Mouse (Mus musculus): ENCODE measurements around the gene Slc35b3.

Slc35b3 gene

DNA sequence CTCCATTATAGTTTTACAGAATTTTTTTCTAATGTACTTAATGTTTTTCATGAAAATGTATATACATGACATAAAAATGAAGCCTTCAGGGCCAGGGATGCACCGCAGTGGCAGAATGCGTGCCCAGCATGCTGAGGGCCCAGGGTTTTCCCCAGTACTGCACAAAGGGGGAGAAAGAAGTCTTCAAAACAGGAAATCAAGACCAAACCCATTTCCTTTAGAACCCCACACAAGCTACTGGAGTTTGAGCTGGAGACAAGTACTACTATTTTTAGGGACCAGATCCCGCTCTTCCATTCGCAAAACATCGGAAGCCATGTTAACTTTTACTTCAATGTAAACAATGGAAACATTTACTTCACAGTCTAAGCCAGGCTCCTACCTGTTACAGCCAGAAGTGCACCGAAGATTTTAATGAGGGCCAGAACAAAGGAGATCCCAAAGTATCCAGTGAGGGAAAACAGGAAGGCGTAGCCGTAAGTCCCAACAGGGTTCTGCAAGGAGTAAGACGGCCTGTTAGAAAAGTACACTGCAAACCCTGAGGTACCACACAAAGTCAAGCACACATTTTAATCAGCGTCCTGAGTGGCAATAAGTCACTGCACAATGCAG lies 23.7 kb downstream of the Slc35b3 start:
- no peak for DNase-seq

DNA sequence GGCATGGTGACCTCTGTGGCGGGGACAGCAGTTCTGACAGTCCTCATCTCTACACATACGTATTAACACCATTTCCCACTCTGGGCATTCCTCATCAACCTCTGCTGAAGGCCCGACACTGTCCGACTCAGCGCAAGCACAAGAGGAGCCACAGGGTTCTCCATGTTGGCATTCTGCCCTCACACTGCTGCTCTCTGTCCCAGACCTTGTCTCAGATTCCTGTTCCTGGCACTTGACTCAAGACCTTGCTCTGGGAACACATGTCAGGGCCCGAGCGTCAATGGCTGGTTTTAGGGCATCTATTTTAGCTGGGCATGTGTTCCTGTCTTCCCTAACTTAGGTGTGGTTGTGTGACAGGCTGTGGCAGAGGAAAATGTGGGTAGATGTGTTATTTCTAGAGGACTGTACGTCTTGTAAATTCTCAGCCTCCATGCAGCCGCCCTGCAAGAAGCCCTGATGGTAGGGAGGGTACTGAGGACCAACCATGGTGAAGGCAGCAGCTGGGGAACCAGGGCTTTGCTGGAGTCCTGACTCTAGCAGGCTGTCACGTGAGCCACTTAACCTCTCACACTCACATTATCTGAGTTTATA lies 24.7 kb downstream of the Slc35b3 start:
- no peak for DNase-seq

DNA sequence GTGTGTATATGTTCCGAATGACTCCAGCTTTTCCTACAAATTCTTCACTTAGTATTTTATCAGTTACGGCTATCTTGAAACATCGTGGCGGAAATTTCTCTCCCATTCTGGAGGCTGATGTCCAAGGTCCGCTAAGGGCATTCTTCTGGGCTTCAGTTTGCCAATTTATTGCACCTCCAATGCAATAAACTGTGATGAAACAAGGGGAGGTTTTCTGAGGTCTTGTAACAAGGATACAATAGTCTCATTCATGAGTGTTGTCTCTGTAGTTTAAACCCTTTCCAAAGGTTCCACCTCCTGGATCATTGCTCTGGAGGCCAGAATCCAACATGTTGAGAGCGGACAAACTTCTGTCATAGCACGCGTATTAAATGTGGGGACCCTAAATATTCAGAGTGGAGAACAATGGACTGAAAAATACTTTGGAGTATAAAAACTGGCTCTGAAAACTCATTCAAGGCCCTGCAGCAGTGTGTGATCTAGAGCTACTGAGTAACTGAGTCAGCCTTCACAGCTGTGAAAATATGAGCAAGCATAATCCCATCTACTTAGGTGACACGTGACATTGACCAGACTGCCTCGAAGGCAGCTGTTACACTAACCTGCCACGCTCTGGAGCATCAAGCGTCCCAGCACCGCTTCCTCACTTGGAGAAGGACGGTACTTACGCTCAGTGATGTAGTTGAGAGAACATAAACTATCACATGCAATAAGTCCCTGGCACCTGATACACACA lies 30.7 kb downstream of the Slc35b3 start:
- no peak for DNase-seq

DNA sequence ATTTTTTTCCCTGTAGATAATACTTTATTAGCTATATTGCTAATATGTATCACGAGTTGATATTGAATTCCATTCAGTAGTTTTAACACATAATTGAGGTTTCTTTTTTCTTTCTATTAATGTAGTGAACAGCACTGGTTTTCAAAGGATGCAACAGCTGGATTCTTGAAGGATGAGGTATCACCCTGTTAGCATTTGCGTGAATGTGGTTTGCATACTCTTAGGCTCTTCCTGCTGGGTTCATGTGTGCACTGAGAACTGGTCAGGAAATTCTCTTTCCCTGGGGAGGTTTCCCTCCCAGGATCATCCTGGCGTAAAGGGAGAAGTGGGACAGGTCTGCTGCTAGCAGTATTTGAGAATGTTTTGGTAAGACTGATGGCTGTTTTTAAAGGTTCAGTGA lies 38.0 kb downstream of the Slc35b3 start:
- no peak for DNase-seq

DNA sequence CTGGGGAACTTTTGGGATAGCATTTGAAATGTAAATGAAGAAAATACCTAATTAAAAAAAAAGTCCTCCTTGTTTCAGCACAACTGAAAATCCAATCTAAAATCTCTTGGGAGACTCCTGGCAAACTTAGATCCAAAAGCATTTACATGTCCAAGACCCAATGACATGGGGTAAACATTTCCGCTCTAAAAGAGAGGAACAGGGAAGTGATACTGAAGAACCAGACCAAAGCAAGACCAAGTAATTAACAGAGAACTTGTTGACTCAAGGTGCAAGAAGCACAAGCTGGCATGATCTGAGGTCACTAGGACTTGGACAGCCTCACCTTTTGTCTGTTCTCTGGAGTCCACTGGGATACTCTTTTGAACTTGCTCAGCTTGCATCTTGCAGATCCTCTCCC lies 39.4 kb downstream of the Slc35b3 start:
- no peak for DNase-seq

DNA sequence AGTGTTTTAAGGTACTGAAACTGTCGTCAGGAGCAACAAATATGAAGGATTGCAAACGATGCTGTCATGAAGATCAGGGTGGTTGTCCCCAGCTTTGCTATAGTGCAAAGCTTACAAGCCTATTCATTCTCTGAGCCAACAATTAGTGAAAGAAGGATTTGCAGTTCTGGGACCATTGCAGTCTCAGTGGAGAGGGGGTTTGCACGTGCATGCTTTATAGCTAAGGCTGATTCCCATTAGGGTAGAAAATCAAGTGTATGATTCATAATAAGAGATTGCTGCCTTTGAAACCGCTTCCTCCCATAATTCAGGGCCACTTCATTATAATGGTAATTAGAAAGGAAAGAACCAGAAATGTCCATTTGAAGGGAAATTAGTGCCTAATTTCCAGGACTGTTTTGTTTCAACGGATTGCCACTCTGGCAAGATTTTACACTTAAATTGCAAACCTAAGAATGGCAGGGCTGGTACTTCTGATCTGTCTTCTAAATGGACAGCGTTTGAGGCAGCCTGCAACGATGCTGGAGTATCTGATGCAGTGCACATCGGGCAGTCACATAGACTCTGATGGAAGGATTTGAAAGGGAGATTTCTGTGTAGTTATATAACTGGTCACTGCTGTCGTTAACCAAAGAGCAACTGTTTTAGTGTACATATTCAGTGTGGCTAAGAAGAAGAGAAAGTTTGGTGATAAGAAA lies 42.3 kb downstream of the Slc35b3 start:
- no peak for DNase-seq

DNA sequence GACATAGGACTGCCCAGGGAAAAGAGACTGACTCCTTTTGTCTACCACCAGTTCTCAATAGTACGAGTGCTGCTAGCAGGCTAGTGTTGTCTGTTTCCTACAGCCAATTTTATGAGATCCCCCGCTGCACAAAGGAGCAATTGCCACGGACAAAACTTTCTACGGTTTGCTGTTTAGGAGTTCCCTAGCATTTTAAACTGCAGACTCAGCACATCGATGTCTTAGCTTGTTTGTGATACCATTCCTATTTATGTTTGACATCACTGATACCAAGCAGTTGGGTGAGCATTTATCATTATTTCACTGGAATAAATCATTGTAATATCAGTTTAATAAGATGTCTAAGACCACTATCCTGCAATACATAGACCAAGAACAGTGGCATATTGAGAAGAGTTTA lies 43.1 kb downstream of the Slc35b3 start:
- no peak for DNase-seq

DNA sequence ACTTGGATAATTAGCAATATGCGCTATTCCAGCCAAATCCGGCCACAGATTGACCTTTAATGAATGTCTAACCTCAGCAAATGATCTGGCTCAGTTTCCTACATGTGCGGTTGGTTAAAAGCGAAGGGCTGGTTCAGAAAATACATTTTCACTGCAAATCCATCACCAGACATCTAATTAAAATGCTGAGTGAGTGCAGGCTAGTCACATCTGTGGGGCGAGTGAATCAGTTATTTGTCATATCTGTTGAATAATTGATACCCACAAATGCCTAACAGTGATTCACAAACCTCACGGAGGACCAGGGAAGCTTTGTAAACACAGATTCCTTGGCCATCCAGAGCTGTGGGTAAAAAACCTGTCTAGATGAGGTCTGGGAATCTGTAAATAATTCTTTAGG lies 45.9 kb downstream of the Slc35b3 start:
- DNase-seq: no peak

DNA sequence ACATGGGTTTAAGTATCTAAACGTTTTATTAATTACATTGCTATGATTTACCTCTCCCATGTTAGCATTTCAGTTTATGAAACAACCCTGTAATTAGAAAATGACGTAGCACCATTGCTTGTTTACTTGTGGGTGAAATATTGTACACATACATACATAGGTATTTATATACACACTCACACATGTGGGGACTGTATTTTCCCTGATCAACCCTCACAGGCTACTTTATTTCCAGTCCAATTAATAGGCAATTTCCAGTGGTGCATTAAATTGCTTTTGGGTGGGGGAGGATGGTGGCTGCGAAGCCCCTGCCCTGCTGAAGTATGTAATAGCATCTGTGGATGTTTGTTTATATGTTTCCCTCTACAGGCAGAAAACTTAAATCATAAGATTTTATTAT lies 68.3 kb downstream of the Slc35b3 start:
- no peak for DNase-seq

Measured in thymus, postnatal 4 days (tissue).